Mouse (Mus musculus) monocyte, adult 5-6 weeks (primary cell): ENCODE results near the gene Nutf2. TPM values are rescaled to one million over a fixed set of nuclear protein-coding genes. Genes with fewer than 3 reads are reported as not detected.

ENCODE experiments used
- ATAC-seq: fragments of 153-309, 156-312 bp; replicated peaks from 2 replicates; pipeline ENCODE4 v1.8.0; 2017; ENCODE audit warnings: mild to moderate bottlenecking; ENCODE audit not compliant: low TSS enrichment, insufficient number of reproducible peaks, severe bottlenecking, poor library complexity, low FRiP score
- total RNA-seq: library from RNA; stranded (forward); fragments of 200-1000, 200-491, 200-594 nt; gene quantifications from 3 replicates; pipeline ENCODE4 v1.2.3, GENCODE M21; 2017

Nutf2 gene
- total RNA-seq, 1 experiment from 2014 or later = 28.6 TPM

DNA sequence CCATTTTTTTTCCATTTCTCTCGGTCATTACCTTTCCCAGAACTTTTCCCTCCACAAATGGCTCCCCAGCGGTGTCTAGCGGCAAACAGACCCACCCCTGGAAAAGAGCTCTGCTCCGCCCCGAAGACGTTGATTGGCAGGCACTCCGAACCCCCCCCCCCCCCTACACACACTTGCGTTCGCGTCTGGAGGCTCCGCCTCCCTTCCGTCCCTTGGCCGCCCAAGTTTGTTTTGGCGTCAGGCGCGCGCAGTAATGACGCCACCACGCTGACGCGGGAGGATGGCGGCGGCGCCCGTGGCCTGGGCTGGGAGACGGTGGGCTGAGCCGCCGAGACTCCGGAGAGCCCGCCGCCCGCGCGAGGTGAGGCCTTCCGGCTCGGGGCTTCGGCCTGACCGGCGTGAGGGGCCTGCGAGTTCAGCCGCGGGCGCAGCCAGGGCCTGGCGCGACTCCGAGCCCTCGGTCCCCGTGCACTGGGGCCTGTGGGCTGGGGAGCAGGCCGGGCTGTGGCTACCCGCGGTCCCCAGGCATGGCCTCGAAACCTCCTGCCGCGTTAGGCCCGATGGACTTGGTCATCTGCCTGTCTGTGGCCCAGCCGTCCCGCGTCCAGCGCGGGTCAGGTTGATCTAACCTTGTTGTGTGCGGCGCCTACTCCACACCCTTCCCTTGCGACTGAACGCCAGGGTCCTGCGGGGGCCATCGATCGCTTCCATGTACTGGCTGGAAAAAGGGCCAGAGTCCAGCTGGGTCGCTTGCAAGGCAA lies 40.0 kb downstream of the Nutf2 start, which contains the start of gene Pskh1:
TSS of gene Pskh1 (plus strand) at position 262 of the 761 bp plus-strand sequence.
- peak; percentile 96 for ATAC-seq

DNA sequence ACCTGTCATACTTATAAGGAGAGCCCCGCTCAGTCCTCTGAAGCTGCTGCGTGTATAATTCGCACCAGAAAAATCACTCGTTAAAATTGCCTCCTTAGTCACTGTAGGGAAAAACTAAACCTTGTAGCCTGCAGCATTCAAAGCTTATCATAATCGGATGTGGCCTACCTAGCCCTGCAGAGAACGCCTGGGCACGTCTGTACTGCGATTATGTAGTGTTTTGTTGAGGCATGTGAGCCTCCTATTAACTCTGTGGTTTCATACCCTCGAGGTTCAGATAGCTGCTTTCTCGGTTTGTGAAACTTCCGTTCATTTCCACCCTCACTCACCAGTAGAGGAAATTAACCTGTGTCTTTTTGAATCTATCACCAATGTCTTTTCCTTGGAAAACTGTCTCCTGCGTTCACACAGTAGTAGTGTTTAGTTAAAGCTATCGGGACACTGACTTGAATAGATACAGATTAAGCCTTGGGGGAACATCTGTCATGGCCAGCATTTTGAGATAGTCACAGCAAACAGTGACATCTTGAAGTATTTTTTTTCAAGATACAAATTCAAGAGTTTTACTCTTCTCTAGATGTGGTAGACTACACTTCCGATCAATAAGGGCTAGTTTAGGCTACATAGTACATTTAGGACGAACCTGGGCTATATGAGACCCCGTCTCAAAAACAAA lies 40.7 kb downstream of the Nutf2 start:
- 0 out of 2 replicates have a peak, but pooled peaks have one; percentile 44 for ATAC-seq

DNA sequence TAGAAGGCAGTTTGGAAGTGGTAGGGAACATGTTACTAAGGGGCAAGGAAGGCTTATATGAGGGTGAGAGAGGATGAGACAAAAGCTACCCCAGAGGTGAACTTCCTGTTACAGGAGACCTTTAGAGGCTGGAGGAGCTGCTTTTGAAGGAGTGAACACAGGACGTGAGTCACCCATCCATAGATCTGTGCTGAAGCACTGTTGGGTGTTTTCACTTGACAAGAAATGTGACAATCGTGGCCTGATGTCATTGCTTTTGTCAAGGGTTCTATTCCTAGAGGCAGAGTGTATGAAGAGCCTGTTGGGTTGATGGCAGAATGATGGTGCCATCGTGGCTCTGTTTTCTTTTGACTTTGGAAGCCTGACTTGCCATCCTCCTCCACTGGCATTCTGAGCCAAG lies 59.0 kb downstream of the Nutf2 start:
- no peak for ATAC-seq

DNA sequence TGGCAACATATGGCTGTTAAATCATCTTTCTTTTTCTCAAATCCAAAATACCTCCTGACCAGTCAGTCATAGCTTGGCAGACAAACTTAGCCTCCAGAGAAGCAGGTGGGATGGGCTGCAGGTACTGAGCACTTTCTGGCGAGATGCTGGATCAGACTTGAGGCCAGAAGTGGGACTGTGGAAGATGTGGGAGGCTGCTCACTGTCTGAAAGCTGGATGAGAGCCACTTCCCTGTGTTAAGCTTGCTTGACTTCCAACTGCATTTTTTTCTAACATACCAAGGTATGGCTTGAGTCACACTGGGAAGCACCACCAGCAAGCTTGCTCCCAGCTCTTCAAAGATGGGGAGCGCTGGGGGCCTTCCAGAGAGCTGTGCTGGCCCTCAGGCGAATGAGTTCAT lies 64.7 kb downstream of the Nutf2 start:
- no peak for ATAC-seq

Other genes starting within 250 kb of the Nutf2 start
- gene Ctcf, start 224.0 kb upstream of the Nutf2 start, total RNA-seq = 75.1 to 125 TPM (median 91.9 TPM) in 3 replicates
- gene Agrp, start 223.2 kb upstream of the Nutf2 start, total RNA-seq = 3.6 to 4.9 TPM in 2 of 3 replicates, not detected in the other
- gene Carmil2, start 174.3 kb upstream of the Nutf2 start, total RNA-seq = 1.7 to 3.9 TPM (median 2.4 TPM) in 3 replicates
- 8.7 to 25.2 TPM (median 9.7 TPM) in 3 replicates for gene Acd, start 159.5 kb upstream of the Nutf2 start, total RNA-seq
- gene Pard6a, start 159.4 kb upstream of the Nutf2 start, total RNA-seq = 21.3 to 28.7 TPM (median 21.4 TPM) in 3 replicates
- not detected in 3 replicates for gene 4933405L10Rik, start 152.9 kb upstream of the Nutf2 start, total RNA-seq
- 0.43 to 1.6 TPM in 2 of 3 replicates, not detected in the other for gene Enkd1, start 152.4 kb upstream of the Nutf2 start, total RNA-seq
- gene Gfod2, start 101.9 kb upstream of the Nutf2 start, total RNA-seq = 0.21 to 2.7 TPM in 2 of 3 replicates, not detected in the other
- 11.8 to 19.7 TPM (median 13.0 TPM) in 3 replicates for gene Ranbp10, start 33.2 kb upstream of the Nutf2 start, total RNA-seq
- gene Tsnaxip1, start 32.8 kb upstream of the Nutf2 start, total RNA-seq = 0.19 TPM in 1 of 3 replicates, not detected in the others
- 3.6 to 7.3 TPM (median 5.4 TPM) in 3 replicates for gene Cenpt, start 7.3 kb upstream of the Nutf2 start, total RNA-seq
- 12.3 to 21.2 TPM (median 20.9 TPM) in 3 replicates for gene Thap11, start 5.4 kb upstream of the Nutf2 start, total RNA-seq
- gene Edc4, start 20.3 kb downstream of the Nutf2 start, total RNA-seq = 29.2 to 48.9 TPM (median 46.8 TPM) in 3 replicates
- gene Nrn1l, start 33.0 kb downstream of the Nutf2 start, total RNA-seq = 3.6 TPM in 1 of 3 replicates, not detected in the others
- gene Pskh1, start 39.9 kb downstream of the Nutf2 start, total RNA-seq = 11.4 to 15.3 TPM (median 11.6 TPM) in 3 replicates
- not detected in 3 replicates for gene Ctrl, start 73.3 kb downstream of the Nutf2 start, total RNA-seq
- gene Psmb10, start 77.9 kb downstream of the Nutf2 start, total RNA-seq = 98.5 to 154 TPM (median 99.0 TPM) in 3 replicates
- not detected in 3 replicates for gene Lcat, start 82.8 kb downstream of the Nutf2 start, total RNA-seq
- gene Slc12a4, start 105.5 kb downstream of the Nutf2 start, total RNA-seq = 2.7 to 13.5 TPM (median 8.1 TPM) in 3 replicates
- 0.96 to 1.7 TPM (median 0.97 TPM) in 3 replicates for gene Dpep3, start 118.8 kb downstream of the Nutf2 start, total RNA-seq
- 4.4 to 16.1 TPM (median 14.3 TPM) in 3 replicates for gene Dus2, start 130.8 kb downstream of the Nutf2 start, total RNA-seq
- gene Dpep2nb, start 145.4 kb downstream of the Nutf2 start, total RNA-seq = 1.2 to 2.1 TPM (median 1.3 TPM) in 3 replicates
- gene Ddx28, start 151.3 kb downstream of the Nutf2 start, total RNA-seq = 25.7 to 34.8 TPM (median 33.9 TPM) in 3 replicates
- gene Nfatc3, start 198.3 kb downstream of the Nutf2 start, total RNA-seq = 69.7 to 114 TPM (median 95.6 TPM) in 3 replicates